Mouse (Mus musculus) retina, postnatal 1 day (tissue): ENCODE results near the gene Lrrk2.

ENCODE experiments used
- DNase-seq: peaks from one replicate; pipeline ENCODE4 v3.0.0-alpha.2; 2012

The Lrrk2 gene

DNA sequence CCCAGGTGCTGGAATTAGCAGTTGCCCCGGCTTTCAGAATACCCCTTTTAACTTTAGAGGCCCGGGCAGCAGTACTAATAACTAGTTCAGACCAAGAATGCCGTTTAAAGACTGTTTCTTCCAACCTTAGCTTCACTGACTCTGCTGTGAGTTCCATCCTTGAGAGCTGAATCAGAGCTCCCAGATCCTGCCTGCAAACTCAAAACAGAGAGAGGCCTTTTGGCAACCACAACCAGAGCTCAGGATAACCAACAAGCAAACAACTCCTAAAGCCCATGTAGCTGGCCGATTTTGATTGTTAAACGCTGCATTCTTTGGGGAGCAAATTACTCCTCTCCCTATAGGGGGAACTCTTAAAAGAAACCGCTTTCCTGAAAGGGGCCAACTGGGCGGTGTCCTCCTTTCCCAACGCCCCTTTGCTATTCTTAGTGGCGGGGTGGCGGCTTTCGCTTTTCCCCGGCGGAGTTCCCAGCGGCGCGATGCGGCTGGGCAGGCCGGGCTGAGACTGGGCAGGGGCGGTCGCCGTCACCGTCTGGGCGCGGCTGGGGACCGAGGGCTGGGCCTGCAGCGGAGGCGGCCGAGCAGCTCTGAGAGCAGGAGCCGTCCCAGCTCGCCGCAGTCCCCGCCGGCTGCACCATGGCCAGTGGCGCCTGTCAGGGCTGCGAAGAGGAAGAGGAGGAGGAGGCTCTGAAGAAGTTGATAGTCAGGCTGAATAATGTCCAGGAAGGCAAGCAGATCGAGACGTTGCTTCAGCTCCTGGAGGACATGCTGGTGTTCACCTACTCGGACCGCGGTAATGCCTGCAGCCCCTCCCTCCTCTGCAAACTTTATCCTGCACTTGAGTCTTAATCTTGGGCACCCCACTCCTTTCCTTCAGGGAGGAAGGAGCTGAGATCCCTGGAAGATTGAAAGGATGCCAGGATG lies at the start of gene Lrrk2:
TSS of gene Lrrk2 (plus strand) at position 531 of the 924 bp plus-strand sequence.
- peak; percentile 82 for DNase-seq

DNA sequence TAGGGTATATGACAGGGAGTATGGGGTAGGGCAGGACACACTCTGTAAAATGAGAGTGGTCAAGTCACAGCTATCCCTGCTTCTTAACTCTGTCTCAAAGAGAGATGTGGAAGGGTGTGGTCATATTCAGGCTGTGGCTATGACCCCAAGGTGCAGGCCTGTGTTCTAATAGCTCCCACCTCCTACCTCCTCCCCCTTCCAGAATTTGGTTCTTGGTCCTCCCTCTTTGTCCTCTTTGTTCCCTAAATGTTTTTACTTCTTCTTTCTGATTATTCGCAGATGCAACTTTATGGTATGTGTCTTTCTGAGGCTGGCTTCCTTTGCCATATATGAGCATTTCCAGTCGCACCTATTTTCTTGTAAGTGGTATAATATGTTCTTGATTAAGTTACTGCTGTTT lies 48.5 kb upstream of the Lrrk2 start:
- no peak for DNase-seq

- DNase-seq, result no peak
Observed at GRCm38 (mm10) chr15:91629137-91629536, 43.8 kb upstream of the Lrrk2 start.

- DNase-seq, result no peak
Observed at GRCm38 (mm10) chr15:91632473-91632872, 40.5 kb upstream of the Lrrk2 start.

GRCm38 (mm10) chr15:91633051-91633450 lies 39.9 kb upstream of the Lrrk2 start:
- DNase-seq, result no peak

DNA sequence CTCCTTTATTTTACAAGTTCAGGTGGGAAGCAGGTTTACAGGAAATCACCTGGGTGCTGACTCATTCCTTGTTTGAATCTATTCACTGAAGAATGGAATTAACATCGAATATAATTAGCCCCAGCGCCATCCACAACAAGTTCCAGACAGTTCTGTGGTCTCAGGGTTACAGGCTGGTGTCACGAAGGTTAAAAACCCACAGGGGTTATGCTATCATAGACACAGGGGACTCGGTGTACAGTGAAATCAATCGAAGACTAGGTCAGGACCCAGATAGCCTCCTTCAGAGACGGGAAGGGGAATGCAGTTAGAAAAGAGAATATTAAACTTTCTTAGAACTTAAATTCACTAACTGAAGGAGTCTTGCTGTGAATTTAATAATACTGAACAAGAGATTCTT lies 39.2 kb upstream of the Lrrk2 start:
- no peak for DNase-seq

- DNase-seq, result no peak
Observed at GRCm38 (mm10) chr15:91634236-91634635, 38.7 kb upstream of the Lrrk2 start.

DNA sequence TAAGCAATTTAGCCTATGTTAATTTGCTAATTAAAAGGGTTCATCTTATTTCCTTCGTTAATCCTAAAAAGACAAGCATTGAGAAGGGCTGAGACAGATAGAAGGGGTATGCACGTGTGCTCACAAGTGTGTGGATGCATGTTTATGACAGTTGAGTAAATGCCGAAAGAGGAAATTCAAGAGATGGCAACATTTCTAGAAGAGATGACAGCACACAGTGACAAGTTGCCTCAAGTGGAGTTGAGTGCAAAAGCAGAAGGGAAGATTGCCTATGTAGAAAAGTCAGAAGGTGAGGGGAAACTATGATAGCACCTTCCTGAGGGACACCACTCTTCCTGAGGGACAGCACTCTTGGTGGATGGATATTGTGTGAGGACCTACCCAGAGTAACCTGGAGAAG lies 31.3 kb upstream of the Lrrk2 start:
- DNase-seq, result no peak

GRCm38 (mm10) chr15:91642682-91643306 lies 30.2 kb upstream of the Lrrk2 start:
- no peak for DNase-seq

GRCm38 (mm10) chr15:91643632-91644348 lies 29.2 kb upstream of the Lrrk2 start:
- DNase-seq, result no peak

DNA sequence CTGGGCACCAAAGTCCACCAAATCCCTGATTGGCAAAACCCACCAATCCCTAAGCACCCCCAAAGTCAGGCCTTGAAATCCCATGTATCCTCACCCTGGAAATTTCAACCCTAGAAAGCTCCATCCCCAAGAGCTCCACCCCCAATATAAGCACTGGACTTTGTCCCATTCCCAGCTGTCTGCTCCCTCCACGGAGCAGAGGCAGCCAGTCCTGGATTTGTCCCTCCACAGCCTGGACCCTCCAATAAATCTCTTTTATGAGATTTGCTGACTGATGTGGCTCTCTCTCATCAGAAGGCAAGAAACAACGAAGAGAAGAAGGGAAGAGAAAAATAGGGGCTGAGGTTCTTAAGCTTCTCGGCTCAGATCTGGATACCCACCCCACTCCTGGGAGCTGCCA lies 22.7 kb upstream of the Lrrk2 start:
- no peak for DNase-seq

- DNase-seq, result no peak
Observed at GRCm38 (mm10) chr15:91651493-91651892, 21.5 kb upstream of the Lrrk2 start.

DNA sequence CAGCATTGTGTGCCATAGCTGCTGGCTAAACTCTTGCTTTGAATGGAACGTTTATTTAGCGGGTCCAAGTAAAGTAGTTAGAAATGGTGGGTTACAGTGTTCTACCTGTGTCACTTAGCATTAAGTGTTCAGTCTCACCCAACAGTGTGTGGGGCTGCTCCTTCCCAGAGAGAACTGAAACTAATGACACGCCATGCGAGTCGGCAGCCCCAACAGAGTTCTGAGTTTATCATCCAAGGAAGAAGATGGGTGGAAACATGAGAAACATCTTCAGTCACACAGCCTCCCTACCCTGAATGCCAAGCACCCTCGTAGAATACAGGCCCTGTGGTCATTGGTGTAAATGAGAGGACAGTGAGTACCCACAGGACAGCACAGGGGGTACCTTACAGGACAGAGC lies 14.7 kb upstream of the Lrrk2 start:
- DNase-seq, result no peak

DNA sequence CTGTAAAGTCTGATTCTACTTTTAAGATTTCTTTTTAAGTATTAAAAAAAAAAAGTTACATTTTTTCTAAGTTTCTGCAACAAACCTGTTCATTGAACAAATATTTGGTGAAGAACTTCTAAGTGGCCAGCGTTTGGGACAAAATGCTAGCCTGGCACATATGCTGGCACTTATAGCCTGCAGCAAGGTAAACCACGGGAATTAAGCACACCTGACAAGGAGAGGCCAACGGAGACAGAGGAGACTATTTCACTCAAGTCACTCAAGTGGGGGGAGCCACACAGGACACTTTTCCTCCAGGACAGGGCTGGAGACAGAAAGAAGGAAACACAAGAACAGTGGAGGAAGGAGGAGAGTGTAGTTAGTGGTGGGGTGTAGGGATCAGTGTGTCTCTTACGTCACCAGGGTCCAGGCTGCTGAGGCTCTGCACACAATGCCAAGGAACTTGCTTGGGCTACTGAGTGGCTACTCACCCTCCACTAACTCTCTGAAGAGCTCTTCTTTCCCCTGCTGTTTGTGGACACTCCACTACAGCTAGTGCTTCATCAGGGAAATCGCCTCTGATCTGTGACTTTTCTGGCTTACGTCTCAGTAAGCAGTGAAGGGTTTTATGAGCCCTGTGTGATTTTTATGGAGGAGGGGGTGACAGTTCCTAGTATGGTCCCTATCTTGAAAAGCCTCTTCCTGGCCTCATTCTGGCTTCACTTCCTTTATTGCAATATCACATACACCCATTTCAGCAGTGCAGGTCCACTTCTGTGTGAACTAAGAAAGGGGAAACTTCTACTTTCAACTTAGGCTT lies 12.5 kb upstream of the Lrrk2 start:
- no peak for DNase-seq

GRCm38 (mm10) chr15:91661079-91661369 lies 12.0 kb upstream of the Lrrk2 start:
- DNase-seq, result no peak

- DNase-seq, result no peak
Observed at GRCm38 (mm10) chr15:91664586-91665132, 8.3 kb upstream of the Lrrk2 start.

DNA sequence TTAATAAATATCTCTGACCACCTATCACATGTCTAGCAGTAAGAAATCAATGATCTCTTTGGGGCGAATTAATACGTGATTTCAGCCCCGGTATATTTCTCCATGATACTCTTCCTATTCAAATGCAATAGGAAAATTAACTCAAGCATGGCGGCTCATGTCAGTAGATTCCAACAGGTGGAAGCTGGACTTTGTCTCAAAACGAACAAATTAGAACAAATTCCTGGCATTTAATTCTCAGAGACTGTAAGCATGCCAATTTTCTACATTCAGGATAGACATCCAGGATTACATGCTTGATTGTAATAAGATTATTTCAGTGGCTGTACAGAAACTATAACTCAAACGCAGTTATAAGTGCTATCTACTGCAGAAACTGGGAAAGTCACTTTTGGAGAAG lies 7.4 kb upstream of the Lrrk2 start:
- DNase-seq, result no peak

DNA sequence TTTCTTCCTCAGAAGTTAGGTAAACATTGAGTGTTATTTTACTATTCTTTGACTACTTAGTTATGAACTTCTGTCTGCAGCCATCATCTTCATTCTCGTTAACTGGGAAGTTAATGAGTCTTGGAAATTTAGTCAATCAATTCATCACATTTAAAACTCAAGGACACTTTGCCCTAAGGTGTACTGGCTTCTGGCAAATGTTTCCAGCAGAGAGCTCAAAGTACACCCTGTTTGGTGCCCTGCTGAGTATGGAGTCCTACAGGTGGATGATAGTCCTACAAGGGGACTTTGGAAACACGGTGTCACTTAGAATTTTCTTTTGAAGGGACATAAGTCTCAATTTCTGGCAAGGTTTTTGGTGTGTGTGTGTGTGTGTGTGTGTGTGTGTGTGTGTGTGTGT lies 1.8 kb upstream of the Lrrk2 start:
- no peak for DNase-seq

- DNase-seq, result no peak
Observed at GRCm38 (mm10) chr15:91671987-91672386, 988 bp upstream of the Lrrk2 start.

DNA sequence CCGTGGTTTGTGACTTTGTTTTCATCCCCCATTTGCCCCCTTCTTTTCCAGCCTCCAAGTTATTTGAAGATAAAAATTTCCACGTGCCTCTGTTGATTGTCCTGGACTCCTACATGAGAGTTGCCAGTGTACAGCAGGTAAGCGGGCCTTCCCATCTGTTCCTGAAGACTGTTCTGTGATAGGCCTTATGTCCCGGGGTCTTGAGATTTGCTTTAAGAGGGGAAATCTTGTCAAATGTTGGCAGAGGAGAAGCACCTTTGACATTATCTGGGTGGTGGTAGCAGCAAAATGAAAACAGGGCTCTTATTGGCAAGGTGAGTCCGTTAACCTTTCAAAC lies 562 bp downstream of the Lrrk2 start:
- DNase-seq, result no peak

- no peak for DNase-seq
Observed at GRCm38 (mm10) chr15:91680116-91680515, 7.1 kb downstream of the Lrrk2 start.

GRCm38 (mm10) chr15:91685880-91686563 lies 13.0 kb downstream of the Lrrk2 start:
- DNase-seq, result no peak
